Mouse (Mus musculus) 3T3-L1 (cell line): ENCODE data around the gene Tex21.
A peak's percentile ranks its signal among the peaks of the same experiment; 100 is the strongest.
"Not testable (repeated sequence)": the region's sequence is repeated elsewhere in the genome, so short reads cannot be mapped to it uniquely, and the experiment has no call there.

Experiments used
- DNase-seq: peaks from one replicate; pipeline ENCODE4 v3.0.0-alpha.2; 2015; ENCODE audit warnings: low read depth, low spot score

The Tex21 gene

GRCm38 (mm10) chr12:76256114-76256843 is 9.7 kb upstream of the Tex21 start:
- peak; percentile 40 for DNase-seq

DNA sequence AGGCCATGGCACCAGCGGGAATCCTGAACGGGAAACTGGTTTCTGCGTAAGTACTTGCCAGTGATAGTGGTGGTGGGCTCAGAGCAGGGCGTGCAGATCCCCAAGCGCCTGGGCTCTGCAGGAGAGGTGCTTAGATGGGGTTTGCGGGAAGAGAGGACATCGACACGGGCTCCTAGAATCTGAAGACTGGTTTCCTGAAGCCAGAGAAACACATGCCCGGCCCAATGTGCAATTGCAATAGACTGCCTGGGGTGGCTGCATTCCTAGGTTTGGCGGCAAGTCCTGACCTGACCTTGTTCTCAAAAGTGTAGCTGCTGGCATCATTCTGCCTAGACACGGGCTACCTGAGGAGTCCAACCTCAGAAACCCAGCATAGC is 8.9 kb upstream of the Tex21 start:
- DNase-seq, result peak; percentile 63

- peak; percentile 97 for DNase-seq
Observed at GRCm38 (mm10) chr12:76254725-76255498, 8.4 kb upstream of the Tex21 start, which contains the start of gene Mthfd1. Gene Mthfd1, plus strand, starts transcription at chr12:76255298.

- no peak for DNase-seq
Observed at GRCm38 (mm10) chr12:76253991-76254390, 7.4 kb upstream of the Tex21 start.

DNA sequence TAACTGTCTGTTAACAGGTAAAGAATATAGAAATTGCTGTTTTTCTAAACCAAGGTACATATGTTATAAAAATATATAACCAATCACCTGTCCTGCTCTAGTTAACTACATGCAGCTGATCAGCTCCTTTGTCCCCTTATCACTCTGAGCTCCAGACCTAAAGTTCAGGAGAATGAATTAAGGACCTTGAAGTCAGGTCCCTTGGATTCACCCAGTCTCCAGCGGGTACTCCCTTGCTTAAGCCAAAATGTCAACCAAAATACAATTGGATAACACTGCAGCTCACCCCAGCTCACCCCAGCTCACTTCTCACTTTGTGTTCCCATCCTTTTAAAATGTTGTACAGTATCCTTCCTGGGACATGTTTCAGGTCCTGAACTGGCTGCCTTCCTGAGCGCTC is 7.0 kb upstream of the Tex21 start:
- no peak for DNase-seq

DNA sequence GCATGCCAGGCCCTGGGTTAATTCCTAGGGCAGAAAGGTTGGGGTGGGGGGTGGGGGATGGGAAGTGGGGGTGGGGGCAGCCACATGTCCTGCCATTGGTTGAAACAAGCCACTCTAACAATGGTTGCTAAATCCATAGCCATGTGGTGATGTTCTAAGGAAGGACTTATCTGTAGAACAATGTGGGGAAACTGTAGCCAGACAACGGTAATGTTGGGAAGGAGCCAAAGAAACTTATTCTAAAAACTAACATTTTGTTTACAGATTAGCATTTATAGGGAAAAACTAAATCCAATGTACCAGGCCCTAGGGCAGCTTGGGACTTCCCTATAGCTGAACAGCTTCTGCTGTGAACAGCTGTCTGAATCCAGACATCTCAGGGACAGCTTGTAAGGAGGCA is 6.5 kb upstream of the Tex21 start:
- no peak for DNase-seq

DNA sequence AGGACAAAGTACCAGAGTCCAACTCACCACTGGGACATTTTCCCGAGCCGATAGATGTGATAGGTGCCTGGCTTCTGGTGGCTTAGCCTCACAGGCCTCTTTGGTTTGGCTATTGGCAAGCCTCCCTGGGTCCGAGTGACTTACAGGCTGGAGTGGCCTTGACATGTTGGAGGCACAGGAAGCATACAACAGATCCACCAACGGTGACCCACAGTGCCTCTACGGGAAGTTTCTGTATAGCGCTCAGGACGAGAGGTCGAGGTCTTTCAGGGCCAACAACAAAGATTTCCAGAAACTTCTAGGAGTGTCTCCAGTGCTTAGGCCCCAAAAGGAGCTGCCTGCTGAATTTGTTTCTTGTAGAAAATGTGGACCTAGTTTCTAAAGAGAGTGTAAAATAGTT is 1.6 kb downstream of the Tex21 start:
- no peak for DNase-seq

- DNase-seq, result no peak
Observed at GRCm38 (mm10) chr12:76241833-76242232, 4.7 kb downstream of the Tex21 start.

GRCm38 (mm10) chr12:76241084-76241483 is 5.5 kb downstream of the Tex21 start:
- DNase-seq, result no peak

DNA sequence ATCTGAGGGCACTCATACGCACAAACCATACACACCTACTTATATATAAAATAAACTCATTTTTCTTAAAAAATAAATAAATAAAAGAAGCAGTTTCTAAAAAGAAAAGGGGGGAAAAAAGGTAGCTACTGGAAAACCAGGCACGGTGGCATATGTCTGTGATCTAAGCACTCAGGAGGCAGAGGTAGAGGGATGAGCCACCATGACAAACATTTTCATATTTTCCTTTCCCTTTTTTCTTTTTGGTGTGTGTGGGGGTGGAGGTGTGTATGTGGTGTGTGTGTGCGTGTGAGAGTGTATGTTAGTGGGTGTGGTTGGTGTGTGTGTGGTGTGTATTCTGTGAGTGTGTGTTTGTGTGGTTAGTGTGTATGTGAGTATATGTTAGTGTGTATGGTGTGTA is 5.9 kb downstream of the Tex21 start:
- DNase-seq, result no peak

GRCm38 (mm10) chr12:76239839-76240571 is 6.5 kb downstream of the Tex21 start:
- no peak for DNase-seq

DNA sequence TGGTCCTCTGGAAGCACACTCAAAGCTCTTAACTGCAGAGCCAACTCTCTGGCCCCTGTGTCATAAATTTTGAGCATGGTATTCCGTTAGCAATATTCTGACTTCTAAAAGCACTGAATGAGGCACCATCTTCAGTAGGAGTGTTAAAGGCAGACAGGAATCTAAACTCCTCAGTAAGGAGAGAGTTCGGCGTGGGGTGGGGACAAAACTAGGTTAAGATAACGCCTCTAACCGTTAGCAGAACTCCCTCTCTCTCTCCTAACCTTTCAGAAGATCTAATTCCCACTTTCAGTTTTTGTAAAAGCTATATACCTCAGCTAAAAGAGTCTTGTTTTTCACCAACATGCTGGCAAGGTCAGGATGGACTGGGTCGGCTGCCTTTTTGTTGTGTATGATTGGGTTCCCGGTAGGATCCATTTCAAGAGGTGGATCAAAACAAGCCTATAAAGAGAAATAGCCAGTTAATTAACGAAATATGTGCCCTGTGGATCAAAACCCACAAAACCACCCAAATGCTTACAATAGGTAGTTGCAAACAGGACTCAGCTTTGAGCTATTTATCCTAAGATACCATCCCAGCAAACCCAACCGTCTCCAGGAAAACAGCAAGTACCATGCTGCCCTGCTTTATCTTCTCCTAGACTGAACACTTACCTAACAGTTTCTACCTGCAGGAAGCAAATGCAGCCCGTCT is 7.3 kb downstream of the Tex21 start:
- no peak for DNase-seq

DNA sequence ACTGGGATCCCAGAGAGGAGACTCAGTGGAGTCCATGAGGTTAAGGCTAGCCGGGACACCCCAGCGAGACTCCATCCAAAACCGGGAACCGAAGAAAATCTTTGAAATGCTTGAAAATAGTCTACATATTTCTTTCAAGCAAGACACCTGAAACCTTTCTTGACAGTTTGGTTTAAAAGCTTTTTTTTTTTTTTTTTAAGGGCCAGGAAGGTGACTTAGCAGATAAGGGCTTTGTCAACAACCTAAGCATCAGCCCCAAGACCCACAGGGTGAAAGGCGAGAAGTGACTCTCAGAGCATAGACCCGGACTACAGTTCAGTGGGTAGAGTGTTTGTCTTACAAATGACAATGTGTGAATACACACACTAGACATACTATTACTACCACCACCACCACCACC is 11.3 kb downstream of the Tex21 start:
- no peak for DNase-seq

DNA sequence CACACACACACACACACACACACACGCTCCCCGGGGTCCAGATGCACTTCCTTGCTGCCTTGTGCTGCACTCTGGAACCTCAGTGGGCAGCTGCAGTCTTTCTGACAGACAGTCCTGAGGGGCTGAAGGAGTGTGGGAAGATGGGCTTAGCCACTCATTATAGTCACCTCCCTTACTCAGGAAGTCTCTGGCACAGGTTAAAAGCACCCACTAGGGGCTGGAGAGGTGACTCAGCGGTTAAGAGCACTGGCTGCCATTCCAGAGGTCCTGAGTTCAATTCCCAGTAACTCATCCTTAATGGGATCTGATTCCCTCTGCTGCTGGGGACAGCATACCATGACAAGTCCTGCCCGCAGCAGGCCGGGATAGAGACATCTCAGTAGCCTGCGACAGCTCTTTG is 15.9 kb downstream of the Tex21 start:
- no peak for DNase-seq

DNA sequence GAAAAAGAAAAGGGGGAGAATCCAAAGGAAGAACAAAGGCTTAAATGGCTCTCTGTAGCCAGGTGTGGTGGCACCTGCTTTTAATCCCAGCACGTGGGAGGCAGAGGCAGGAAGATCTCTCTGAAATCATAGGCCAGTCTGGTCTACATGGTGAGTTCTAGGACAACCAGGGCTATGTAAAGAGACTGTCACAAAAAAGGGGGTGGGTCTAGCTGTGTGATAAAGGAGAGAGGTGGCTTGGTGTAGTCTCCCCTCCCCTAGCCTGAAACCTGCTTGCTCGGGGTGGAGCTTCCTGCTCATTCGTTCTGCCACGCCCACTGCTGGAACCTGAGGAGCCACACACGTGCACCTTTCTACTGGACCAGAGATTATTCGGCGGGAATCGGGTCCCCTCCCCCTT is 24.4 kb downstream of the Tex21 start:
- not testable (repeated sequence) for DNase-seq

GRCm38 (mm10) chr12:76216716-76217115 is 29.8 kb downstream of the Tex21 start:
- no peak for DNase-seq

DNA sequence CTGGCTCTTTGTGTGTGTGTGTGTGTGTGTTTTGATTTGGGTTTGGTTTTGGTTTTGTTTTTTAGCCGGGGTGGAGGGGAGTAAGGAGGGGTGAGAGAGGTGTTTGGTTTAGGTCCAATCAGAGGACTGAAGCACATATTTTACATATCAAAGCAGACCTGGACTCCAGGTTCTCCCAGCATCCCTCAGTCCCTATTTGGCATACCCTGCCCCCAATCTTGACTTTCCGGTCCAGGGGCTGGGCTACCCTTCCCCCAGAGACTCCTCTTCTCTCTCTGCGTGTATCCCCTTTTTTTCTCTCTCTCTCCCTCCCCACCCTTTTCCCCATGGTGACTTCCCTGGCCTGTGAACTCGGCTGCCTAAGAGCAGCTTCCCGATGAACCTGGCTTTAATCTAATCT is 31.4 kb downstream of the Tex21 start:
- DNase-seq, result no peak

- no peak for DNase-seq
Observed at GRCm38 (mm10) chr12:76209429-76209974, 37.0 kb downstream of the Tex21 start.

GRCm38 (mm10) chr12:76200326-76200725 is 46.2 kb downstream of the Tex21 start:
- no peak for DNase-seq

DNA sequence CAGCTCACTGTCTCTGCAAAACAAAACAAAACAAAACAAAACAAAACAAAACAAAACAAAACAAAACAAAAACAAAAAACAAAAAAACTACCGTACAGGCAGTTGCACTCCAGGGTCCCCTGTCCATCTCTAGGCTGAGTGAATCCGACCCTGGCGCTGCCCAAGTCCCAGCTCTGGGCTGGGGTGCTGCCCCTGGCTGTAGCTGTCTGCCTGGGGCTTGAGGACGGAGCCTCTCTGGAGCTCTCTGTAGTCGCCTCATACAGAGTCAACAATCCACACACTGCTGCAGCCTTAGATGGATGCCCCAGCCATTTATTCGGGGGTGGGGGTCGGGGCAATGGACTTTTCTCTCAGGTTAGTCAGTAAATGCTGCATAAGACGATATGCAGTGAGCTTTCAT is 49.5 kb downstream of the Tex21 start:
- no peak for DNase-seq

DNA sequence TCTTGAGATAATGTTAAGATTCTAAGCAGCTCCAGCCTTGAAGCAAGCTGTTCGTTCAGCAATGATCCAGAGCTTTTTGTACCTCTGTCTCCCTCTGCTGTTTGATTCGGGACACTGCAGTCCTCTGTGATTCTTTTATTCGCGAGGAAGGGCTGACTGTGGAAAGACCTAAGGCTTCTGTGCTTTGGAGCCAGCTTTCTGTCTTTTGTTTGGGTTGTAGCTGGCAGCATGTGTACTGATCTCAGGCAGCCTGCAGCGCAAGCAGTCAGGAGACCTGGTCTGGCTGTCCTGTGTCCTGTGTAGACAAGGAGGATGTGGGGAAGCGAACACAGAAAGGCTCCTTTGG is 49.9 kb downstream of the Tex21 start:
- DNase-seq, result peak; percentile 87
